Mouse (Mus musculus) liver, adult 2 months (tissue): ENCODE data around the gene Tm9sf3.

ENCODE experiments used
- CTCF ChIP-seq: fragments of 200-500 bp; IDR thresholded peaks from 2 replicates; pipeline ENCODE4 v1.5.1; 2011; ENCODE audit warnings: low read depth, low read length, control low read depth
- POLR2A ChIP-seq: fragments of 200-500 bp; IDR thresholded peaks from 2 replicates; pipeline ENCODE4 v1.6.1; 2011; ENCODE audit warnings: low read length, control low read depth; ENCODE audit not compliant: insufficient read depth; ENCODE audit errors: extremely low read depth

- TF ChIP-seq CTCF: no peak
- no peak for TF ChIP-seq POLR2A
Measured at GRCm38 (mm10) chr19:41165914-41166235, 97.9 kb downstream of the Tm9sf3 start.
